Mouse (Mus musculus) monocyte, adult 5-6 weeks (primary cell): Measurements from ENCODE around the gene Ppp2r5a. TPM values are rescaled to one million over a fixed set of nuclear protein-coding genes. Genes with fewer than 3 reads are reported as not detected.
A peak's percentile ranks its signal among the peaks of the same experiment; 100 is the strongest.

Experiments used
- ATAC-seq: fragments of 153-309, 156-312 bp; replicated peaks from 2 replicates; pipeline ENCODE4 v1.8.0; 2017; ENCODE audit warnings: mild to moderate bottlenecking; ENCODE audit not compliant: low TSS enrichment, insufficient number of reproducible peaks, severe bottlenecking, poor library complexity, low FRiP score
- total RNA-seq: library from RNA; stranded (forward); fragments of 200-1000, 200-491, 200-594 nt; gene quantifications from 3 replicates; pipeline ENCODE4 v1.2.3, GENCODE M21; 2017

The Ppp2r5a gene
- total RNA-seq, 1 experiment from 2014 or later: 501 TPM

GRCm38 (mm10) chr1:191349486-191350037 lies 53.5 kb downstream of the Ppp2r5a start:
- ATAC-seq: no peak

- ATAC-seq: no peak
These were observed 54.1 kb downstream of the Ppp2r5a start for GRCm38 (mm10) chr1:191348996-191349395.

DNA sequence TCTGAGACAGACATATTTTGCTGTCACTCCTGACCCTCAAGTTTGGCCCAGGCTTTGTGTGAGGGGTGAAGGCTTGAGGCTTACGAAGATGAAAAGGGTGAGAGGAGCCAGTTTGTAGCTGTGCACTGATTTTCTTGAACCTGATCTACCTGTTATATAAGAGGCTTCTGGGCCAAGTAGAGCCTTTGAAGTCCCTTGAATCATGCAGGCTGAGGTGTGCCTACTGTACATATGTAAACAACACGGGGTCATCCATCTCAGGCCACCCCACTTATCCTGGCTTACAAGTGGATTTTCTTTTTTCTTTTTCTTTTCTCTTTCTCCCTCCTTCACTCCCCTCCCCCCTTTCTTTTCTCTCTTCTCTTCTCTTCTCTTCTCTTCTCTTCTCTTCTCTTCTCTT lies 54.5 kb downstream of the Ppp2r5a start:
- ATAC-seq: no peak

GRCm38 (mm10) chr1:191347602-191348001 lies 55.5 kb downstream of the Ppp2r5a start:
- no peak for ATAC-seq

GRCm38 (mm10) chr1:191340530-191340929 lies 62.5 kb downstream of the Ppp2r5a start:
- ATAC-seq: no peak

GRCm38 (mm10) chr1:191339876-191340275 lies 63.2 kb downstream of the Ppp2r5a start:
- no peak for ATAC-seq

- ATAC-seq: peak; percentile 92
These were observed 68.6 kb downstream of the Ppp2r5a start for GRCm38 (mm10) chr1:191334500-191334899.

DNA sequence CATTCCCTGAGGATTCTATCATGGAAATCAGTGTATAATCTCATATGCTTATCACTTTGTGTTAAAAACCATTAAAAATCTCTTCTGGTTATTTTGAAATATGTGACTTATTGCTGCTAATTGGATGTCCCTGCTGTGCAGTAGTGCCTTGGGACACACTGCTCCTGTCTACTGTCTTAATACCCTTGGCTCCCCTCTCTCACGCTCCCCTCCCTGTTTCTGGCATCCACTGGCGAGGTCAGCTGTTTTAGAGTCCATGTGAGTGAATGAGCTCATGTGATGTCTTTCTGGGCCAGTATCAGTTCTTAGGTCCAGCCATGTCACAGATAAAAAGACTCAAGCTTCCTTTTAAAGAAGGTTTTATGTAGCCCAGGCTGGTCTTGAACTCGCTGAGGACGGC lies 72.7 kb downstream of the Ppp2r5a start:
- ATAC-seq: no peak

GRCm38 (mm10) chr1:191328019-191328441 lies 75.0 kb downstream of the Ppp2r5a start:
- ATAC-seq: peak; percentile 59

- ATAC-seq: no peak
These were observed 75.8 kb downstream of the Ppp2r5a start for GRCm38 (mm10) chr1:191327258-191327657.

DNA sequence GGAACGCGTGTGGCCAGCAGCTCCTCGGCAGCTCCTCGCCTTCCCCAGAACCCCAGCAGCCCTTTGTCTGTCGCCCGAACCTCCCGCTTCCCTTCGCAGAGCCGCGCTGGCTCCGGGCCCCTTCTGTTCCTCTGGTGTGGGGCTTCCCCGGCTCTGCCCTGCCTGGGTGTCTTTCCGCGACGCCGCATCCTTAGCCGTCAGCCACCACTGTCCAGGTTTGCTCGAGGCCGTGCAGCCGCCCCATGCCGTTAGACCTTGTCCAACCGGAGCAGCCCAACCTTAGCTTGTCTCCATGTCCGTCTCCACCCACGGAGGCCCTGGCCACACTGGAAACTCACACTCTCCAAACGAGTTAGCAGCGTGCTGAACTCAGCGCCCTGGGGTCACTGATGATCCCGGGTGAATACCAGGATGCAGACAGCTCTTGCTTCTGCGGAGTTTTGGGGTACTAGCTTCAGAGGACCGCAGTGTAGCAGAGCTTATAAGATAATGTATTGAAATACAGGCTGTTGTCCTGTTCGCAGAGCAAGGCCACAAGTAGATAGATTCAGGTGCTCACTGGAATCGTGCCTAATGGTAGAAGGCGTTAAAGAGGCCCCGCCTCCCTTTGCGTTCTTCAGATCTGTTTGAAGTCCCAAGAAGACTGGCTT lies 76.7 kb downstream of the Ppp2r5a start:
- ATAC-seq: peak; percentile 29

DNA sequence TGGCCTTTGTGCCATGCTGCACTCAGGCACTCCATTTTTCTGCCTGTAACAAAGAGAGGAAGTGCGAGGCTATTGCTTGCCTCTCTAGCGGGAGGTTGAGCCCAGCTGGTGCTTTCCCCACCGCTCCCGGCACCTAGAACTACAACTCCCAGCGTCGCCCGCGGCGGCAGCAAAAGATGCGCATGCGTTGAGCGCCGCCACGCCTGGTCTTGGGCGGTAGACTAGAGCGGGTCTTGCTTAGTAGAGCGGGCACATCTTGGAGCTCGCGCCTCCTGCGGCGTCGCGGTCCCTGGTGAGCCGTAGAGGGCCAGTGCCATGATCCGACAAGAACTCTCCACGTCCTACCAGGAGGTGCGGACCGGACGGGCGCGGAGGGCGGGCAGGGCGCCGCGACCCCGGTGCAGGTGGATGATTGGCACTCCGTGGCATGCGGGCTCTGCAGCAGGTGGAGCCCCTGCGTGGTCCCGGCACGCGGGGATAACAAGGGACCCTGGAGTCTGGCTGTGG lies 77.3 kb downstream of the Ppp2r5a start, which contains the start of gene Tmem206:
Tmem206 (plus strand) TSS at position 187 of the 507 bp plus-strand sequence.
- peak; percentile 89 for ATAC-seq

DNA sequence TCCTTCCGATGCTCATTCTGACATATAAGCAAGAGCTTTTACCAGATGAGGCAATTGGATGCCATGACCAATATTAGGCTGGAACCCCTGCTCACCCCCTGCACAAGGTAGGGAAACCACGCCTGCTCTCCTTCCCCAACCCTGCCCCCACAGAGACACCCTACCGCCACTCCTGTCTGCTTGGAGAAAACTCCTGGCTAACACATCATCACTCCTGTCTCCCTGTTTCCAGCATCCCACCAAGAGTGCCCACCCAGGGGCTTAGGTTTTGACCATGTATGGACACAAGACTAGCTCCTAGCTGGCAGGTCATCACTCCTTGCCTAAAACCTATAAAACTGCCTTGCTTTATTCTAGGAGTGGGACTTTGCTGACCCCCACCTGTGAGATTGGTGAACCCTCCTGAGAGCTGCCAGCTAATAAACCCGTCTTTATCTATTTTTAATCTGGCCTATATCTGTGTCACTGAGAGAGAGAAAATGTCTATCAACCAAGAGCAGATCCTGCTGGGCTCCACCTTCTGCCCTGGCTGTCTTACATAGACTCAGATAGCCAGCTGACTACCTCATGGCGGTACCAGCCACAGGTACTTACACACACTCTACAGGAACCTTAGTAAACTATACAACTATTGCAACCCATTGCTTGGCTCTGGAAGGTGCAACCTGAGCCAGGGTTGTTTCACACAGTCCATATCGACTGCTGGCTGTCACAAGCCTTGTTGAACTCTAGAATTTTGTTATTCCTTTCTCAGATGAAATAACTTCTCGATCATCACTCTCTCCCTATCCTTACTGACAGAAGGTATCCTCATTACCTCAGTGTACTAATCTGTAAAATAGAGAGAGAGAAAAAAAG lies 78.1 kb downstream of the Ppp2r5a start:
- ATAC-seq: no peak

GRCm38 (mm10) chr1:191323381-191323780 lies 79.7 kb downstream of the Ppp2r5a start:
- no peak for ATAC-seq

DNA sequence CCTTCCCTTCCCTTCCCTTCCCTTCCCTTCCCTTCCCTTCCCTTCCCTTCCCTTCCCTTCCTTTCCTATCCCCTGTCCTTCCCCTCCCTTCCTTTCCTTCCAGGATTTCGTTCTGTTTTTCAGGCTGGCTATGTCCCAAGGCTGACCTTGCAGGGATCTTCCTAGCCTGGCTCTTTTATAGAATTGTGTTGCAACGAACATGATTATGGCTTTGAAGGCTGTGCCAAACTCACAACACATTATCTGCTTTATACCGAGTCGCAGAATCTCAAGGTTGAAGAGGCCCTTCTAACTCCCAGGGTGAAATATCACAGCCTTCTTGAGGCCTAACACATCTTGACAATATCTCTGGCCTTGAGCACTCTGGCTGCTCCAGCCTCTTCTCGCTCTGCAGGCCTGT lies 84.4 kb downstream of the Ppp2r5a start:
- ATAC-seq: no peak

DNA sequence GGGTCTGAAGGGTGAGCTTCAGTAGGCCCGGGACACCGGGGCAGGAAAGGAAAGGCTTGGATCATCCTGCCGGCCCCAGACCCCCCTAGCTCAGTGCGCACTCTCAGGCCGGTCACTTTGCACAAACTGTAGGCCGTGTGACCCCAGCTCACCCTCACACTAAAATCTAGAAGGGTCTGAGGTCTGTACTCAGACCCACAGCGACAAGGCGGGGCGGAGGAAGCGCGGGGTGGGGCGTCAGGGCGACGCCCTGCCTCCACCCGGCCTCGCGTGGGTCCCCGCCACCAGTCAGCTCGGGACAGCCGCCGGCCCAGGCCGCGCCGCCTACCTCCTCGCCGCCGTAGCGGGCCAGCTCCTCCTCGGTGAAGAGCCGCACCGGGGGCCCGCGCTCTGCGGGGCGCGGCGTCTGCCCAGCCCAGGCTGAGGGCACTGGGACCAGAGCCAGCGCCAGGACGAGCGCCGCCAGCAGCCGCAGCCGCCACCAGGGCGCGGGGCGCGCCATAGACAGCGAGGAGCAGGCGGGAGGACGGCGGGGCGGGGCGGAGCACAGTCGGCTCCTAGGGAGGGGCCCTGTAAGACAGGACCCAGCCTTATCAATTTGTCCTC lies 85.4 kb downstream of the Ppp2r5a start, which contains the start of gene Nenf:
Nenf (minus strand) TSS at position 604 of the 606 bp plus-strand sequence.
- no peak; the same call in none of the 2 replicates for ATAC-seq

DNA sequence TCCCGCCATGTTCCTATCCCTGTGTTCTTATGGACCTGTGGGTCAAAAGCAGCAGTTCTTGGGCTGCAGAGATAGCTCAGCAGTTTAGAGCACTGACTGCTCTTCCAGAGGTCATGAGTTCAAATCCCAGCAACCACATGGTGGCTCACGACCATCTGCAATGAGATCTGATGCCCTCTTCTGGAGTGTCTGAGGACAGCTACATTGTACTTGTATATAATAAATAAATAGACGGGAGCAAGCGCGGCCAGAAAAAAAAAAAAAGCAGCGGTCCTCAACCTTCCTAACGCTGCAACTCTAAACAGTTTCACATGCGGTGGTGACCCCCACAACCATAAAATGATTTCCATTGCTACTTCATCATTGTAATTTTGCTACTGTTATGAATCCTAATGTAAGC lies 86.3 kb downstream of the Ppp2r5a start:
- ATAC-seq: no peak

GRCm38 (mm10) chr1:191313926-191314325 lies 89.1 kb downstream of the Ppp2r5a start:
- no peak for ATAC-seq

- 0 out of 2 replicates have a peak, but pooled peaks have one; percentile 15 for ATAC-seq
These were observed 89.9 kb downstream of the Ppp2r5a start for GRCm38 (mm10) chr1:191313158-191313557.
